Mouse (Mus musculus) embryonic facial prominence, embryonic 10.5 days (tissue): ENCODE measurements at regions not wholly inside any gene's neighbourhood (a gene's known extent, or its start where the extent isn't known, plus 50 kb on each side); places are given as distances from the start of the nearest gene placed in this dataset.

Experiments used
- DNase-seq: peaks from one replicate; pipeline ENCODE4 v3.0.0-alpha.2; 2017; ENCODE audit warnings: low spot score
- H3K27ac ChIP-seq: fragments of 300-500 bp; sonication (generic); replicated peaks from 2 replicates; pipeline ENCODE4 v1.5.1; 2016; ENCODE audit warnings: mild to moderate bottlenecking
- H3K27me3 ChIP-seq: fragments of 300-500 bp; sonication (generic); replicated peaks from 2 replicates; pipeline ENCODE4 v1.6.1; 2016; ENCODE audit warnings: low read depth, mild to moderate bottlenecking; ENCODE audit not compliant: poor library complexity, severe bottlenecking
- H3K36me3 ChIP-seq: fragments of 300-500 bp; sonication (generic); replicated peaks from 2 replicates; pipeline ENCODE4 v1.6.1; 2016; ENCODE audit warnings: mild to moderate bottlenecking, moderate library complexity
- H3K4me1 ChIP-seq: fragments of 300-500 bp; sonication (generic); 2 replicates; pipeline ENCODE4 v1.6.1; 2016
- H3K4me3 ChIP-seq: fragments of 300-500 bp; sonication (generic); 2 replicates; pipeline ENCODE4 v1.5.1; 2016; ENCODE audit warnings: mild to moderate bottlenecking, moderate library complexity
- H3K9me3 ChIP-seq: fragments of 300-500 bp; sonication (generic); 2 replicates; pipeline ENCODE4 v1.6.1; 2016; ENCODE audit warnings: mild to moderate bottlenecking
- WGBS: fragments of 180-500 bp; shearing (Covaris S2); methylation state at CpG from one replicate; pipeline ENCODE4 v1.1.7; 2016; 5-methylcytosine and 5-hydroxymethylcytosine counted together

GRCm38 (mm10) chr8:49946919-49947612, 1103.3 kb upstream of the Tenm3 start:
- 88% methylated on average over 5 of the region's 5 CpGs for WGBS
- no peaks in the 10 kb centered on the region for H3K27me3 ChIP-seq
- no peaks in the 10 kb centered on the region for H3K4me1 ChIP-seq

GRCm38 (mm10) chr8:49932124-49932523, 1088.4 kb upstream of the Tenm3 start:
- no peak for DNase-seq
- Histone ChIP-seq H3K27me3 (no peaks in the 10 kb centered on the region), H3K4me3 (no peak overlapping the region), H3K27ac (no peak overlapping the region), H3K4me1 (no peaks in the 10 kb centered on the region), H3K9me3 (no peaks in the 10 kb centered on the region), H3K36me3 (no peaks in the 10 kb centered on the region)
- 82% methylated on average over 6 of the region's 6 CpGs for WGBS

More at GRCm38 (mm10) chr8:49946919-49947612, 1103.3 kb upstream of the Tenm3 start:
- Histone ChIP-seq H3K36me3 (no peaks in the 10 kb centered on the region), H3K4me3 (no peak overlapping the region), H3K9me3 (no peaks in the 10 kb centered on the region), H3K27ac (no peak overlapping the region)
- no peak for DNase-seq

GRCm38 (mm10) chr8:49926402-49927172, 1082.8 kb upstream of the Tenm3 start:
- Histone ChIP-seq H3K4me3 (no peak overlapping the region), H3K27ac (no peak overlapping the region), H3K9me3 (no peaks in the 10 kb centered on the region), H3K27me3 (no peaks in the 10 kb centered on the region), H3K4me1 (peaks cover 8% of the 10 kb centered on the region), H3K36me3 (no peaks in the 10 kb centered on the region)
- WGBS: 31% methylated on average over 9 of the region's 9 CpGs
- no peak for DNase-seq

DNA sequence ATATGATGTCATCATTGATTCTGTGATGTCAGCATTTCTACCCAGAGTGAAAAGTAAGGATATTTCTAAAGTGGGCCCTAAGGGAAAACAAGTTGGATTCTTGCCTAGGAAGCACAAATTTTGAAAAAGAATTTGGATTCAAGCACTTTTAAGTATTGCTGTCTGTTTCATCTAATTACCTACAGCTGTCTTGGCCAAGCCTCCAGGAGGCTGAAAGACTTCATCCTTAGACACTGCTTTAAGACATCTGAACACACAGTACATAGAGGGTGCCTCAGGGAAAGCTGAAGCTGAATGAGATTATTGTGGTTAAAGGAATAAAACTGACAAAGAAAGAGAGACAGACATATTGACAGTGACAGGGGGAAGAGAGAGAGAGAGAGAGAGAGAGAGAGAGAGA, 1061.3 kb upstream of the Tenm3 start:
- Histone ChIP-seq H3K36me3 (no peaks in the 10 kb centered on the region), H3K27ac (no peak overlapping the region), H3K9me3 (no peaks in the 10 kb centered on the region), H3K4me1 (peaks cover 14% of the 10 kb centered on the region), H3K27me3 (no peaks in the 10 kb centered on the region), H3K4me3 (no peak overlapping the region)
- no peak for DNase-seq

DNA sequence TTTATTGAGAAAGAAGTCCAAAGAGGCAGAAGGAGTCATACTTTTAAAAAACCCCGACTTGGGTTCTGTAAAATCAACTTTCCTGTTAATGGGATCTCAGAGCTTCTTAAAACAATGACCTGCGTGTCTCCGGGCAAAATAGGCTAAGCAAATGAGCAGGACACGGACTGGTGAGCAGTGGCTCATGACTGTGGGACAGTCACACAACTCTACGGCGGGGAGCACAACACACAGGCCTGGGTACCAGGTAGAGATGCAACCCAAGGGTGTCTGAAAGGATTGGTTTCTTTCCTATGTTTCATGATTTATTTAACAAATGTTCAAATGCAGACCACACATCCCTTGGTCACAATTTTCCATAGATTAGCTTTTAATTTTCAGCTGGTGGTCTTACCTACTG, 1058.3 kb upstream of the Tenm3 start:
- no peak overlapping the region for H3K27ac ChIP-seq

DNA sequence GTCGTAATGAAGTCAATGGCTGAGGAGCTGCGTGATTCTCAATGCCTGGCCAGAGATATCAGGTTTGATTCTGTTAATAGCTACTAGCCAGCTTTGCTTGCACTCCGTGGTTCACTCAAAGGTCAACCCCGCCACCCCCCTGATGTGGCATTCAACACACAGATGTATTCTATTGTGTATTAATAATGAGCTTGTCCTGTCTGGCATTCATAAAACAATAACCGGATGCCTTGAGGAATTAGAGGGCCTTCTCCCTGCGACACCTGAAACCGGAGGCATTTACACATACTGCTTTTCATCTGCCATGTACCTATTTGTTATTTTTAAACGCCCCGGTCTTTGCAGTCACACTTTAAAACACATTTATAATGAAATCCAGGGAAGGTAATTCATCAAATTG, 1057.8 kb upstream of the Tenm3 start:
- 41% methylated on average over 9 of the region's 9 CpGs for WGBS
- Histone ChIP-seq H3K9me3 (no peaks in the 10 kb centered on the region), H3K27ac (no peak overlapping the region), H3K36me3 (no peaks in the 10 kb centered on the region), H3K27me3 (no peaks in the 10 kb centered on the region), H3K4me1 (peaks cover 14% of the 10 kb centered on the region), H3K4me3 (no peak overlapping the region)
- DNase-seq: peak; percentile 47

More for the DNA sequence above, 1058.3 kb upstream of the Tenm3 start:
- 53% methylated on average over 6 of the region's 6 CpGs for WGBS
- Histone ChIP-seq H3K27me3 (no peaks in the 10 kb centered on the region), H3K9me3 (no peaks in the 10 kb centered on the region), H3K36me3 (no peaks in the 10 kb centered on the region), H3K4me3 (no peak overlapping the region), H3K4me1 (peaks cover 14% of the 10 kb centered on the region)
- peak; percentile 10 for DNase-seq
